Mouse (Mus musculus): ENCODE measurements around the gene Gpld1. TPM values are rescaled to one million over a fixed set of nuclear protein-coding genes. Genes with fewer than 3 reads are reported as not detected.

The Gpld1 gene
- polyA plus RNA-seq (2015; fragmentation: Nextera tagmentation; extraction: Ambion mirVana), result 0.56 and 0.99 TPM in 2 replicates

GRCm38 (mm10) chr13:24942512-24943282, at the start of gene Gpld1:
Gpld1 (plus strand) TSS chr13:24943152.
- no peaks in the 10 kb centered on the region for H3K9me3 ChIP-seq (ENCODE audit: low read length)
- TF ChIP-seq EP300 (IDR thresholded peaks at IDR 0.05), result no peak
- no peak for TF ChIP-seq CTCF (IDR thresholded peaks at IDR 0.05)
- H3K36me3 ChIP-seq (ENCODE audit: insufficient read depth, low read length), result no peaks in the 10 kb centered on the region
- H3K4me3 ChIP-seq (ENCODE audit: low read depth, low read length), result no peak within 1 kb of the TSS
- DNase-seq (ENCODE audit: low spot score), result no peak
- no peak within 1 kb of the TSS for H3K27ac ChIP-seq (ENCODE audit: low read length)
- WGBS, result 49% methylated on average over 17 of the region's 17 CpGs
- H3K4me1 ChIP-seq (ENCODE audit: insufficient read depth, low read depth, low read length), result no peaks in the 10 kb centered on the region
- no peak for ATAC-seq
- H3K27me3 ChIP-seq (replicated peaks; ENCODE audit: insufficient read depth, low read length), result no peaks in the 10 kb centered on the region
- H3K4me2 ChIP-seq (replicated peaks; ENCODE audit: low read depth, low read length), result no peak within 1 kb of the TSS
- H3K9ac ChIP-seq (replicated peaks; ENCODE audit: low read depth), result no peak within 1 kb of the TSS

DNA sequence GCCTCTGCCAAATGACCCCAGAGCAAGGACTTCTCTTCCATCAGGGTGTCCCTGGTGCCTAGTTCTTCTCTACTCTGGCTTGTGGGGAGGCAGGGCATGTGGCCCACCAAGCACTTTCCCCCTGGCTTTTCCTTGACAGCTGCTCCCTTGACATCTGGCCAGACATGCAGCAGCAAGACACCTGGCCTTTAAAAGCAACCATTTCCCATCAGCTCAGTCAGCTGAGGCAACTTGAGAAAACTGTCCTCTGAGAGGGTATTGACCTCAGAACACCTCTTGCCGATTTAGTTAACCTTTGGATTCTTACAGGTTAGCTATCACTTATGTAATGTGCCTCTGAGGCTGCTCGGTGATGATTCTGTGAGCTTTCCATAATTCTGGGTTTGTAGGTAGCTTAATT, 49.1 kb upstream of the Gpld1 start:
- Histone ChIP-seq H3K4me1 (ENCODE audit: insufficient read depth, low read depth, low read length) (no peaks in the 10 kb centered on the region), H3K4me3 (ENCODE audit: low read depth, low read length) (no peak overlapping the region), H3K27ac (ENCODE audit: low read length) (no peak overlapping the region), H3K9ac (replicated peaks; ENCODE audit: low read depth) (no peak overlapping the region), H3K4me2 (replicated peaks; ENCODE audit: low read depth, low read length) (no peak overlapping the region), H3K36me3 (ENCODE audit: insufficient read depth, low read length) (no peaks in the 10 kb centered on the region), H3K27me3 (replicated peaks; ENCODE audit: insufficient read depth, low read length) (no peaks in the 10 kb centered on the region), H3K9me3 (ENCODE audit: low read length) (no peaks in the 10 kb centered on the region)
- 70% methylated on average over 2 of the region's 2 CpGs for WGBS
- no peak for DNase-seq (ENCODE audit: low spot score)
- TF ChIP-seq CTCF (IDR thresholded peaks at IDR 0.05) (no peak), EP300 (IDR thresholded peaks at IDR 0.05) (no peak)
- ATAC-seq, result no peak

- Histone ChIP-seq H3K4me2 (replicated peaks; ENCODE audit: low read depth, low read length) (no peak overlapping the region), H3K27ac (ENCODE audit: low read length) (no peak overlapping the region), H3K9me3 (ENCODE audit: low read length) (no peaks in the 10 kb centered on the region), H3K4me1 (ENCODE audit: insufficient read depth, low read depth, low read length) (no peaks in the 10 kb centered on the region), H3K36me3 (ENCODE audit: insufficient read depth, low read length) (no peaks in the 10 kb centered on the region), H3K9ac (replicated peaks; ENCODE audit: low read depth) (no peak overlapping the region), H3K27me3 (replicated peaks; ENCODE audit: insufficient read depth, low read length) (no peaks in the 10 kb centered on the region), H3K4me3 (ENCODE audit: low read depth, low read length) (no peak overlapping the region)
- no peak for ATAC-seq
- WGBS, result 89% methylated on average over 2 of the region's 2 CpGs
- no peak for TF ChIP-seq CTCF (IDR thresholded peaks at IDR 0.05)
- TF ChIP-seq EP300 (IDR thresholded peaks at IDR 0.05), result no peak
- no peak for DNase-seq (ENCODE audit: low spot score)
Measured at GRCm38 (mm10) chr13:24901916-24902315, 41.0 kb upstream of the Gpld1 start.

- ATAC-seq, result no peak
- no peaks in the 10 kb centered on the region for H3K27me3 ChIP-seq (replicated peaks; ENCODE audit: insufficient read depth, low read length)
- H3K9ac ChIP-seq (replicated peaks; ENCODE audit: low read depth), result no peak overlapping the region
- TF ChIP-seq EP300 (IDR thresholded peaks at IDR 0.05), result peak; percentile 72
- no peak for TF ChIP-seq CTCF (IDR thresholded peaks at IDR 0.05)
- no peaks in the 10 kb centered on the region for H3K4me1 ChIP-seq (ENCODE audit: insufficient read depth, low read depth, low read length)
- no peak overlapping the region for H3K27ac ChIP-seq (ENCODE audit: low read length)
- H3K36me3 ChIP-seq (ENCODE audit: insufficient read depth, low read length), result no peaks in the 10 kb centered on the region
- no peak overlapping the region for H3K4me3 ChIP-seq (ENCODE audit: low read depth, low read length)
- H3K9me3 ChIP-seq (ENCODE audit: low read length), result no peaks in the 10 kb centered on the region
- WGBS, result 68% methylated on average over 6 of the region's 6 CpGs
- no peak overlapping the region for H3K4me2 ChIP-seq (replicated peaks; ENCODE audit: low read depth, low read length)
- DNase-seq (ENCODE audit: low spot score), result no peak
Measured at GRCm38 (mm10) chr13:24903412-24903811, 39.5 kb upstream of the Gpld1 start.

DNA sequence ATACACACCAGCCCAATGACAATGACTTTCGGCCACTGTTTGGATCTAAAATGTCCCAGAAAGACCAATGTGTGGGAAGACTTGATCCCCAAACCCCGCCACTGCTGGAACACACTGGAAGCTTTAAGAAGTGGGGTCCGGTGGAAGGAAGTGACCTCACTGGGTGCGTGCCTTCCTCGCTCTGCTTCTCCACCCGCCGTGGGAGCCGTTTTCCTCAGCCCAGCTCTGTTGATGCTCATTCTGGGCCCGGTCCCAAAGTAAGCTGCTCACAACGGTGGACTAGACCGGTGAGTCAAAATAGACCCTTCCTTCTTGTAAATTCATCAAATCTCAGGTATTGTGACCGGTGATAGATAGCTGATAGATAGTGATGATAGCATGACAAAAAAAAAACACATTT, 37.5 kb upstream of the Gpld1 start:
- H3K36me3 ChIP-seq (ENCODE audit: insufficient read depth, low read length), result no peaks in the 10 kb centered on the region
- H3K9me3 ChIP-seq (ENCODE audit: low read length), result no peaks in the 10 kb centered on the region
- no peak overlapping the region for H3K9ac ChIP-seq (replicated peaks; ENCODE audit: low read depth)
- H3K4me2 ChIP-seq (replicated peaks; ENCODE audit: low read depth, low read length), result no peak overlapping the region
- no peak overlapping the region for H3K27ac ChIP-seq (ENCODE audit: low read length)
- no peaks in the 10 kb centered on the region for H3K4me1 ChIP-seq (ENCODE audit: insufficient read depth, low read depth, low read length)
- no peak overlapping the region for H3K4me3 ChIP-seq (ENCODE audit: low read depth, low read length)
- TF ChIP-seq EP300 (IDR thresholded peaks at IDR 0.05), result no peak
- no peak for TF ChIP-seq CTCF (IDR thresholded peaks at IDR 0.05)
- no peaks in the 10 kb centered on the region for H3K27me3 ChIP-seq (replicated peaks; ENCODE audit: insufficient read depth, low read length)
- WGBS, result 81% methylated on average over 12 of the region's 12 CpGs
- DNase-seq (ENCODE audit: low spot score) (no peak), ATAC-seq (no peak)

DNA sequence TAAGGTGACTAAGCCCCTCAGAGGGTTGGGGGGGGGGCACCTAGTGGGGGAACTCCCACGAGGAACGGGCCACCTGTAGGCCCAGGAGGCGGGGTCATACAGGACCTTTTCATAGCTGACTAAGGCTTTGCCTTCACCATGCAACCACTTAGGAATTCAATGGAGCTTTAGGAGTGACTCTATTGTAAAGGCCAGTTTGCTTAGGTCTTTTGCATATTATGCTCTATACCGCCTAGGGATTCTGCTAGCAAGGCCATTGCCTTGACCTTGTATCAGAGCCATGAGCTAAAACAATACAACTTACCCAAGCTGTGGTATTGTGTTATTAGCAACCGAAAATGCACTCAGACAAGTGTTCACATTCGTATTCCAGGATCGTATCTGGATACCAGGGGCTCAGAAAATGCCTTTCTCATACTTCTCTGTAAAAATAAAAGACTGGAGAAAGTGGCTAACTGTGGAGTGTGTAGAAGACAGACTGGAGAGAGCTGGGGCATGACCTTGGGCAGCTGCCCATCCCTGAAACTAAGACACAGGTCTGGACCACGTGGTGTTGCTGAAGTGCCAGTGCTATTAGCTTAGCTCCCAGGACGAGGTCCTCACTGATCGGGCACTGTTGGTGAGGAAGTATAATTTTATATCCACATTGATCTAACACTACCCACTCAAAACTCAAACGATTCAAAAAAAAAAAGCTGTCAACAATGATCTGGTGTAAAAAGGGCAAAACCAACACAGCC, 36.0 kb upstream of the Gpld1 start:
- no peaks in the 10 kb centered on the region for H3K27me3 ChIP-seq (replicated peaks; ENCODE audit: insufficient read depth, low read length)
- TF ChIP-seq CTCF (IDR thresholded peaks at IDR 0.05) (no peak), EP300 (IDR thresholded peaks at IDR 0.05) (no peak)
- H3K4me3 ChIP-seq (ENCODE audit: low read depth, low read length), result no peak overlapping the region
- DNase-seq (ENCODE audit: low spot score), result no peak
- no peaks in the 10 kb centered on the region for H3K4me1 ChIP-seq (ENCODE audit: insufficient read depth, low read depth, low read length)
- H3K9ac ChIP-seq (replicated peaks; ENCODE audit: low read depth), result no peak overlapping the region
- peak; percentile 26; the same call in 1 of the 2 replicates for ATAC-seq
- H3K36me3 ChIP-seq (ENCODE audit: insufficient read depth, low read length), result peaks cover 5% of the 10 kb centered on the region; the same call in 1 of the 2 replicates
- no peaks in the 10 kb centered on the region for H3K9me3 ChIP-seq (ENCODE audit: low read length)
- 73% methylated on average over 11 of the region's 11 CpGs for WGBS
- H3K27ac ChIP-seq (ENCODE audit: low read length), result no peak overlapping the region
- H3K4me2 ChIP-seq (replicated peaks; ENCODE audit: low read depth, low read length), result no peak overlapping the region

Measured in lung, postnatal 0 days (tissue).